Mouse (Mus musculus): ENCODE data around the gene C1qc. TPM values are rescaled to one million over a fixed set of nuclear protein-coding genes. Genes with fewer than 3 reads are reported as not detected.

The C1qc gene
- polyA plus RNA-seq, 1 experiment from 2014 or later, result 12.3 TPM

GRCm38 (mm10) chr4:136892371-136892770, 494 bp downstream of the C1qc start:
- 72% methylated on average over 6 of the region's 7 CpGs for WGBS
- H3K4me3 ChIP-seq (ENCODE audit: low read depth, low read length), result no peak overlapping the region
- DNase-seq (ENCODE audit: low spot score) (no peak), ATAC-seq (ENCODE audit: insufficient read depth, low FRiP score, low TSS enrichment) (no peak)
- H3K27me3 ChIP-seq (ENCODE audit: control insufficient read depth, insufficient read depth, low read length), result peaks cover 10% of the 10 kb centered on the region
- H3K9ac ChIP-seq (ENCODE audit: low read length), result no peak overlapping the region
- H3K9me3 ChIP-seq (ENCODE audit: control insufficient read depth, low read length), result no peaks in the 10 kb centered on the region
- no peak overlapping the region for H3K4me2 ChIP-seq (ENCODE audit: low read depth)
- no peak overlapping the region for H3K27ac ChIP-seq (ENCODE audit: low read depth, low read length)
- H3K4me1 ChIP-seq (ENCODE audit: control insufficient read depth, insufficient read depth, low read length), result no peaks in the 10 kb centered on the region
- no peaks in the 10 kb centered on the region for H3K36me3 ChIP-seq (ENCODE audit: control insufficient read depth, insufficient read depth, low read length)

GRCm38 (mm10) chr4:136891115-136891514, 1.8 kb downstream of the C1qc start:
- Histone ChIP-seq H3K27me3 (ENCODE audit: control insufficient read depth, insufficient read depth, low read length) (peaks cover 4% of the 10 kb centered on the region), H3K4me2 (ENCODE audit: low read depth) (no peak overlapping the region), H3K27ac (ENCODE audit: low read depth, low read length) (no peak overlapping the region), H3K4me1 (ENCODE audit: control insufficient read depth, insufficient read depth, low read length) (no peaks in the 10 kb centered on the region), H3K4me3 (ENCODE audit: low read depth, low read length) (no peak overlapping the region), H3K9me3 (ENCODE audit: control insufficient read depth, low read length) (no peaks in the 10 kb centered on the region), H3K9ac (ENCODE audit: low read length) (no peak overlapping the region), H3K36me3 (ENCODE audit: control insufficient read depth, insufficient read depth, low read length) (no peaks in the 10 kb centered on the region)
- 88% methylated on average over 4 of the region's 4 CpGs for WGBS
- no peak for DNase-seq (ENCODE audit: low spot score)
- ATAC-seq (ENCODE audit: insufficient read depth, low FRiP score, low TSS enrichment), result no peak

GRCm38 (mm10) chr4:136889981-136890380, 2.9 kb downstream of the C1qc start:
- Histone ChIP-seq H3K4me2 (ENCODE audit: low read depth) (no peak overlapping the region), H3K4me1 (ENCODE audit: control insufficient read depth, insufficient read depth, low read length) (no peaks in the 10 kb centered on the region), H3K9me3 (ENCODE audit: control insufficient read depth, low read length) (no peaks in the 10 kb centered on the region), H3K9ac (ENCODE audit: low read length) (no peak overlapping the region), H3K27ac (ENCODE audit: low read depth, low read length) (no peak overlapping the region), H3K36me3 (ENCODE audit: control insufficient read depth, insufficient read depth, low read length) (no peaks in the 10 kb centered on the region), H3K4me3 (ENCODE audit: low read depth, low read length) (no peak overlapping the region), H3K27me3 (ENCODE audit: control insufficient read depth, insufficient read depth, low read length) (no peaks in the 10 kb centered on the region)
- no peak for DNase-seq (ENCODE audit: low spot score)
- WGBS, result 82% methylated on average over 15 of the region's 15 CpGs
- ATAC-seq (ENCODE audit: insufficient read depth, low FRiP score, low TSS enrichment), result no peak

DNA sequence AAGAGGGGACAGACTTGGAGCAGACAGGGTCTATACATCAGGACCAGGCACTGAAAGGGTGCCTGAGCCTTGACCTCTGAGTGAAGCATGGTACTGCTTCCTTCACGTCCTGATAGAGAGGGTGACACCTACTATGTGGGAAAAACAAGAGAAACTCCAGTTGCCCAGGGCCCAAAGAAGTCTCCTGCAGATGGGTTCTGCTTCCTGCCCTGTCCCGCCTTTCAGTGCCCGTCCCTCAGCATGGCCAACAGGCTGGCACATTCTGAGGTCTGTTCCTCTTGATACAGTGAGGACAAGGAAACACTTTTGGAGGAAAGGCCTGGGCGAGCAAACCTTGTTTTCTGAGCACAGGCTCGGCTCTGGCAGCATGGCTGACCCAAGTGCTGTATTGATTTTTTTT, 5.2 kb downstream of the C1qc start:
- Histone ChIP-seq H3K4me3 (ENCODE audit: low read depth, low read length) (no peak overlapping the region), H3K4me1 (ENCODE audit: control insufficient read depth, insufficient read depth, low read length) (no peaks in the 10 kb centered on the region), H3K36me3 (ENCODE audit: control insufficient read depth, insufficient read depth, low read length) (no peaks in the 10 kb centered on the region), H3K27me3 (ENCODE audit: control insufficient read depth, insufficient read depth, low read length) (no peaks in the 10 kb centered on the region), H3K9me3 (ENCODE audit: control insufficient read depth, low read length) (no peaks in the 10 kb centered on the region), H3K4me2 (ENCODE audit: low read depth) (no peak overlapping the region), H3K9ac (ENCODE audit: low read length) (no peak overlapping the region), H3K27ac (ENCODE audit: low read depth, low read length) (no peak overlapping the region)
- 70% methylated on average over 5 of the region's 5 CpGs for WGBS
- no peak for ATAC-seq (ENCODE audit: insufficient read depth, low FRiP score, low TSS enrichment)
- no peak for DNase-seq (ENCODE audit: low spot score)

- DNase-seq (ENCODE audit: low spot score), result no peak
- Histone ChIP-seq H3K9me3 (ENCODE audit: control insufficient read depth, low read length) (no peaks in the 10 kb centered on the region), H3K27ac (ENCODE audit: low read depth, low read length) (no peak within 1 kb of the TSS), H3K4me1 (ENCODE audit: control insufficient read depth, insufficient read depth, low read length) (no peaks in the 10 kb centered on the region), H3K4me2 (ENCODE audit: low read depth) (no peak within 1 kb of the TSS), H3K9ac (ENCODE audit: low read length) (no peak within 1 kb of the TSS), H3K36me3 (ENCODE audit: control insufficient read depth, insufficient read depth, low read length) (no peaks in the 10 kb centered on the region), H3K4me3 (ENCODE audit: low read depth, low read length) (no peak within 1 kb of the TSS), H3K27me3 (ENCODE audit: control insufficient read depth, insufficient read depth, low read length) (no peaks in the 10 kb centered on the region)
- no peak for ATAC-seq (ENCODE audit: insufficient read depth, low FRiP score, low TSS enrichment)
- WGBS, result 75% methylated on average over 7 of the region's 7 CpGs
Observed at GRCm38 (mm10) chr4:136886101-136886500, 6.8 kb downstream of the C1qc start, which contains the start of gene C1qb. TSS of gene C1qb (minus strand) at chr4:136886187.

DNA sequence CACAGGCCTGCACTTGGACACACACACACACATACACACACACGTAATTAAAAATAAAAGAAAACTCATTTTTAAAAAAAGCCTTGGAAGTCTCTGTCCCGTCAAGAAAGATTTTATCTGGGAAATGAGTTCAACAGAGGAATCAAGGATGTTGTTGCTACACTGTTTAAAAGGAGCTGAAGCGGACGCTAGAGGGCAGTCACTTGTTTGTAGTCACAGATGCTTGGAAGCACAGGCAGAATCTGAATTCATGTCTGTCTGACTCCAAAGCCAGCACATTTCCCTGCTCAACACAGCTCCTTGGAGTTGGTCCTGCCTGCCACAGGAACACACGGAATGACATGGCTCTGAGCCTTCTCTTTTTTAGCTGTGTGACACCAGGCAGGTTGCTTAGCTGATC, 14.3 kb downstream of the C1qc start:
- no peak for ATAC-seq (ENCODE audit: insufficient read depth, low FRiP score, low TSS enrichment)
- H3K27ac ChIP-seq (ENCODE audit: low read depth, low read length), result no peak overlapping the region
- no peak overlapping the region for H3K4me2 ChIP-seq (ENCODE audit: low read depth)
- no peaks in the 10 kb centered on the region for H3K9me3 ChIP-seq (ENCODE audit: control insufficient read depth, low read length)
- no peak overlapping the region for H3K9ac ChIP-seq (ENCODE audit: low read length)
- 21% methylated on average over 5 of the region's 5 CpGs for whole genome bisulfite sequencing
- no peaks in the 10 kb centered on the region for H3K36me3 ChIP-seq (ENCODE audit: control insufficient read depth, insufficient read depth, low read length)
- no peak for DNase-seq (ENCODE audit: low spot score)
- no peaks in the 10 kb centered on the region for H3K27me3 ChIP-seq (ENCODE audit: control insufficient read depth, insufficient read depth, low read length)
- H3K4me1 ChIP-seq (ENCODE audit: control insufficient read depth, insufficient read depth, low read length), result no peaks in the 10 kb centered on the region
- H3K4me3 ChIP-seq (ENCODE audit: low read depth, low read length), result no peak overlapping the region

DNA sequence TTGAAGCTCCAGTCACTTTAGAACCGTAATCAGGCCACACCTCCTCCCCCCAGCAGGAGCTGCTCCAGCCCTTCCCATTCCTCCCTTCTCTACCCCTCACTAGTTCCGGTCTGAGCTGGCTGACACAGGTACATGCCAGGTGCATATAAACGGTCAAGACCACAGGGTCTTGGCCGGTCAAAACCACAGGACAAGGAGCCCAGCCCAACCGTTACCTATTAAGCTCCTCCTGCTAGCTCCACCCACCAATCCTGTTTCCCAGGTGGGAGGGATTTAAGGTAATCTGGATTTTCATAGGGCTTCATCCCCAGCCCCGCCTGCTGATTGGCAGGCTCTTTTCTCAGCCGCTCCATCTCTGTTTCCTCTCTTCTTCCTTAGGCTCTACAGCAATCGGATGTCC, 14.7 kb downstream of the C1qc start:
- 54% methylated on average over 8 of the region's 8 CpGs for WGBS
- Histone ChIP-seq H3K4me2 (ENCODE audit: low read depth) (no peak overlapping the region), H3K9ac (ENCODE audit: low read length) (no peak overlapping the region), H3K27ac (ENCODE audit: low read depth, low read length) (no peak overlapping the region), H3K4me1 (ENCODE audit: control insufficient read depth, insufficient read depth, low read length) (no peaks in the 10 kb centered on the region), H3K9me3 (ENCODE audit: control insufficient read depth, low read length) (no peaks in the 10 kb centered on the region), H3K27me3 (ENCODE audit: control insufficient read depth, insufficient read depth, low read length) (no peaks in the 10 kb centered on the region), H3K36me3 (ENCODE audit: control insufficient read depth, insufficient read depth, low read length) (no peaks in the 10 kb centered on the region), H3K4me3 (ENCODE audit: low read depth, low read length) (no peak overlapping the region)
- ATAC-seq (ENCODE audit: insufficient read depth, low FRiP score, low TSS enrichment) (no peak), DNase-seq (ENCODE audit: low spot score) (no peak)

GRCm38 (mm10) chr4:136876971-136877370, 15.9 kb downstream of the C1qc start:
- Histone ChIP-seq H3K4me2 (ENCODE audit: low read depth) (no peak overlapping the region), H3K4me3 (ENCODE audit: low read depth, low read length) (no peak overlapping the region), H3K9me3 (ENCODE audit: control insufficient read depth, low read length) (no peaks in the 10 kb centered on the region), H3K27me3 (ENCODE audit: control insufficient read depth, insufficient read depth, low read length) (no peaks in the 10 kb centered on the region), H3K9ac (ENCODE audit: low read length) (no peak overlapping the region), H3K36me3 (ENCODE audit: control insufficient read depth, insufficient read depth, low read length) (no peaks in the 10 kb centered on the region), H3K4me1 (ENCODE audit: control insufficient read depth, insufficient read depth, low read length) (no peaks in the 10 kb centered on the region), H3K27ac (ENCODE audit: low read depth, low read length) (no peak overlapping the region)
- WGBS, result 30% methylated on average over 7 of the region's 7 CpGs
- ATAC-seq (ENCODE audit: insufficient read depth, low FRiP score, low TSS enrichment) (no peak), DNase-seq (ENCODE audit: low spot score) (peak; percentile 66)

- no peak overlapping the region for H3K9ac ChIP-seq (ENCODE audit: low read length)
- no peaks in the 10 kb centered on the region for H3K27me3 ChIP-seq (ENCODE audit: control insufficient read depth, insufficient read depth, low read length)
- DNase-seq (ENCODE audit: low spot score) (no peak), ATAC-seq (ENCODE audit: insufficient read depth, low FRiP score, low TSS enrichment) (no peak)
- no peak overlapping the region for H3K4me3 ChIP-seq (ENCODE audit: low read depth, low read length)
- 90% methylated on average over 14 of the region's 14 CpGs for WGBS
- H3K9me3 ChIP-seq (ENCODE audit: control insufficient read depth, low read length), result no peaks in the 10 kb centered on the region
- H3K4me2 ChIP-seq (ENCODE audit: low read depth), result no peak overlapping the region
- H3K36me3 ChIP-seq (ENCODE audit: control insufficient read depth, insufficient read depth, low read length), result no peaks in the 10 kb centered on the region
- H3K27ac ChIP-seq (ENCODE audit: low read depth, low read length), result no peak overlapping the region
- no peaks in the 10 kb centered on the region for H3K4me1 ChIP-seq (ENCODE audit: control insufficient read depth, insufficient read depth, low read length)
Observed at GRCm38 (mm10) chr4:136875012-136875411, 17.9 kb downstream of the C1qc start.
